Mouse (Mus musculus) ES-E14 (cell line): ENCODE measurements around the gene Efs.

Experiments used
- CHD2 ChIP-seq: IDR thresholded peaks from 2 replicates; pipeline ENCODE4 v1.6.1; 2014; ENCODE audit warnings: mild to moderate bottlenecking, low read depth, low read length, inconsistent platforms
- MAFK ChIP-seq: IDR thresholded peaks from 2 replicates; pipeline ENCODE4 v1.6.1; 2014; ENCODE audit warnings: mild to moderate bottlenecking, low read depth, low read length, inconsistent platforms; ENCODE audit not compliant: insufficient read depth
- ZC3H11A ChIP-seq: IDR thresholded peaks from 2 replicates; pipeline ENCODE4 v1.6.1; 2012; ENCODE audit warnings: low read depth, mild to moderate bottlenecking, inconsistent platforms, low read length, borderline replicate concordance

- TF ChIP-seq ZC3H11A (no peak), MAFK (no peak), CHD2 (no peak)
Observed at GRCm38 (mm10) chr14:54868026-54868425, 57.9 kb downstream of the Efs start.
